Mouse (Mus musculus): ENCODE measurements around the gene Enam. TPM values are rescaled to one million over a fixed set of nuclear protein-coding genes. Genes with fewer than 3 reads are reported as not detected.

Enam gene
- polyA plus RNA-seq, 1 experiment from 2014 or later = not detected

- Histone ChIP-seq H3K4me2 (ENCODE audit: low read depth) (peak within 1 kb of the TSS; percentile 63), H3K27me3 (ENCODE audit: control insufficient read depth, insufficient read depth, low read length) (no peaks in the 10 kb centered on the region), H3K9me3 (ENCODE audit: control insufficient read depth, low read length) (no peaks in the 10 kb centered on the region), H3K4me3 (ENCODE audit: low read depth, low read length) (peak within 1 kb of the TSS; percentile 85), H3K4me1 (ENCODE audit: control insufficient read depth, insufficient read depth, low read length) (peaks cover 10% of the 10 kb centered on the region; the same call in 1 of the 2 replicates), H3K9ac (ENCODE audit: low read length) (peak within 1 kb of the TSS; percentile 85), H3K36me3 (ENCODE audit: control insufficient read depth, insufficient read depth, low read length) (no peaks in the 10 kb centered on the region), H3K27ac (ENCODE audit: low read depth, low read length) (peak within 1 kb of the TSS; percentile 83)
- ATAC-seq (ENCODE audit: insufficient read depth, low FRiP score, low TSS enrichment) (peak; percentile 95), DNase-seq (ENCODE audit: low spot score) (peak; percentile 98)
- WGBS = under 1% methylated on average over 69 of the region's 76 CpGs
Observed at GRCm38 (mm10) chr5:88554086-88554886, 66.5 kb downstream of the Enam start, which contains the start of gene Utp3. Utp3 (plus strand) TSS chr5:88554462.

Other genes starting within 250 kb of the Enam start
- not detected in 2 replicates for gene Gm7714, start 219.1 kb upstream of the Enam start, polyA plus RNA-seq (2014; fragmentation: Nextera tagmentation; extraction: Ambion mirVana)
- gene Prol1, start 170.7 kb upstream of the Enam start, polyA plus RNA-seq (2014; fragmentation: Nextera tagmentation; extraction: Ambion mirVana) = not detected in 2 replicates
- gene Amtn, start 111.9 kb upstream of the Enam start, polyA plus RNA-seq (2014; fragmentation: Nextera tagmentation; extraction: Ambion mirVana) = not detected in 2 replicates
- not detected in 2 replicates for gene Ambn, start 32.0 kb upstream of the Enam start, polyA plus RNA-seq (2014; fragmentation: Nextera tagmentation; extraction: Ambion mirVana)
- 0.21 and 0.34 TPM in 2 replicates for gene Jchain, start 39.9 kb downstream of the Enam start, polyA plus RNA-seq (2014; fragmentation: Nextera tagmentation; extraction: Ambion mirVana)
- gene Utp3, start 66.5 kb downstream of the Enam start, polyA plus RNA-seq (2014; fragmentation: Nextera tagmentation; extraction: Ambion mirVana) = 69.9 and 71.0 TPM in 2 replicates
- gene Rufy3, start 77.1 kb downstream of the Enam start, polyA plus RNA-seq (2014; fragmentation: Nextera tagmentation; extraction: Ambion mirVana) = 130 and 134 TPM in 2 replicates
- gene Grsf1, start 188.2 kb downstream of the Enam start, polyA plus RNA-seq (2014; fragmentation: Nextera tagmentation; extraction: Ambion mirVana) = 105 and 108 TPM in 2 replicates
- gene Mob1b, start 232.9 kb downstream of the Enam start, polyA plus RNA-seq (2014; fragmentation: Nextera tagmentation; extraction: Ambion mirVana) = 15.6 and 16.2 TPM in 2 replicates